Mouse (Mus musculus) fat pad, adult 2 months (tissue): ENCODE data around the gene Cstad.

Experiments used
- DNase-seq: peaks from one replicate; pipeline ENCODE4 v3.0.0-alpha.2; 2011; ENCODE audit warnings: low read depth, low spot score; ENCODE audit errors: extremely low read depth

Gene Cstad

DNA sequence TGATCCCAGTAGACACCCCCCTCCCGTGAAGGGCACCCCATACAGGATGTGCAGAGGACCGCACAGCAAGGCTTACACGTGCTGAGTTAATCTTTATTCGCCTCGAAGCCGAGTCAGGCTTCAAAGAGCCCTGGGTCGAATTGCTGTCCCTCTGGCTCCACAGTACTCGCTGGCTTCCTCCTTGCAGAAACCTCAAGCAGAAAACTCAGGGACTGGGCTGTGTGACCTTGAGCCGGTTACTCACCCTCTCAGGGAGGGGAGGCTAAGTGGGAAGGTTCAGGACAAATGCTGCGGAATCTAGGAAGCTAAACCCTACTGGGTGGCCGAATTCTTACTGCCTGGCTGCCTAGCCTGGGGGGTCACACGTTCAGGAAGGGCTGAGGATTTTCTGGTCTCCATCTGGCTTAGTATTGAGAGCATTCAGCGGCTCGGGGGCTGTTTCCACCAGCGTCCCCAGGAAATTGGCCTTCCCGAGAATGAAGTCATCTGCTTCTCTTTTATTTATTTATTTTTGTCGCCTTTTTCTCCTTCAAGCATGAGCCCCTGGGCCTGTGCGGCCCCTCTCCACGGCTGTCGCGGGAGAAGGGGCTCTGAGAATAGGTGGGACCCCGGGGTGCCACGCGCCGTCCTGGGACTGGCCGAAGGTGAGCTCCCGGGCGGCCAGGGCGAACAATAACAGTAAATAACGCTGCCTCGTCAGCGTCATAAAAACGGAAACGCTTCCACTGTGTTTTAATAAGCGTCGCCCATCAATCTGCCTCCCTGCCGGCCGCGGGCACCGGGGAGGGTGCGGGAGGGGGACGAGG lies 63.0 kb downstream of the Cstad start:
- DNase-seq: no peak

DNA sequence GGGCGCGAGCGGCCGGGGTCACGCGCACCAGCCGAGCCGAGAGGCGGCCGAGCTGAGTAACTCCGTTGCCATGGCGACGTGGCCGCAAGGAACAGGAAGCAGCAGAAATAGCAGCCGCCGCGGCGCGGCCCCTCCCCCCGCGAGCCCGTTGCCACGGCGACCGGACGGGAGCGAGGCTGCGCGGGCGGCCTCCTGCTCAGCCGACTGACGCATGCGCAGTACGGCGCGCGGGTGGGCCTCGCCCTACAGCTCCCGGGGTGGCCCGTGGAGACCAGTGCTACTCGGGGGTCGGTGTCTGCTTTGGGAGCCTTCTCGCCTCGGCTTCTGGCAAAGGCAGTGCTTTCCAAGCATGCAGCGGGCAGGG lies 63.6 kb downstream of the Cstad start:
- peak; percentile 23 for DNase-seq
